Mouse (Mus musculus) adrenal gland, postnatal 10 days (tissue): ENCODE data around the gene Epha6. TPM values are rescaled to one million over a fixed set of nuclear protein-coding genes. Genes with fewer than 3 reads are reported as not detected.
"Not testable (repeated sequence)": the region's sequence is repeated elsewhere in the genome, so short reads cannot be mapped to it uniquely, and the experiment has no call there.

Source experiments
- DNase-seq: peaks from one replicate; pipeline ENCODE4 v3.0.0; 2021; ENCODE audit warnings: mixed read lengths
- total RNA-seq, 2 experiments: library from RNA; stranded (reverse); gene quantifications; 2 replicates each; pipeline ENCODE4 v1.2.3; 2021

Epha6 gene
- total RNA-seq, 2 experiments from 2014 or later, result not detected

DNA sequence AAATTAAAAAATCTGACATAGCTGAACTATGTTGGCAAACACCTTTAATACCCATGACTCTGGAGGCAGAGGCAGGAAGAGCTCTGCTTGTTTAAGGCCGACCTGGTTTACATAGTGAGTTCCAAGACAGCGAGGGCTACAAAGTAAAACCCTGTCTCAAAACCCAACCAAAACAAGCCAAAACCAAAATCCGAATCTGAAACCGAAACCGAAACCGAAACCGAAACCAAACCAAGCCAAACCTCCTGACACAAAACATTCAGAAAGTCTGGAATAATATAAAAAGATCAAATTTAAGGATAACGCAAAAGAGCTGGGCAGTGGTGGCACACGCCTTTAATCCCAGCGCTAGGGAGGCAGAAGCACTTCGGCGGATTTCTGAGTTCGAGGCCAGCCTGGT is 725.3 kb downstream of the Epha6 start:
- no peak for DNase-seq

DNA sequence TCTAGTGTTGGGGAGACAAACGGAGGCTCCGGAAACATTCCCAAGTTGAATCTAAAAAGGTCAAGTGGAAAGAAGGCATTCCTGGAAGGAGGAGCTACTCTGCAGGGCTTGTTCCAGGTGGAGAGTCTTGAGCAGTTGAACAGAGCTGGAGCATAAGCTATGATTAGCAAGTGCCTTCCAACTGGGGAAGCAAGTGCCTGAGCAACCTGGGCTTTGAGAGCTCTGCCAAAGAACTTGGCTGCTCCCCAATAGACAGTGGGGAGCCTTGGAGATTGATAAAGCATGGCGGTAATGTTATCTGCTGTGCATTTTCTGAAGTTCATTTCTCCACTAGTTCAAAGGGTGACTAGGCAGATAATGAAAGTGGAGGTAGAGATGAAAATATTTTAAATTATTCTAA is 733.5 kb downstream of the Epha6 start:
- DNase-seq, result no peak

DNA sequence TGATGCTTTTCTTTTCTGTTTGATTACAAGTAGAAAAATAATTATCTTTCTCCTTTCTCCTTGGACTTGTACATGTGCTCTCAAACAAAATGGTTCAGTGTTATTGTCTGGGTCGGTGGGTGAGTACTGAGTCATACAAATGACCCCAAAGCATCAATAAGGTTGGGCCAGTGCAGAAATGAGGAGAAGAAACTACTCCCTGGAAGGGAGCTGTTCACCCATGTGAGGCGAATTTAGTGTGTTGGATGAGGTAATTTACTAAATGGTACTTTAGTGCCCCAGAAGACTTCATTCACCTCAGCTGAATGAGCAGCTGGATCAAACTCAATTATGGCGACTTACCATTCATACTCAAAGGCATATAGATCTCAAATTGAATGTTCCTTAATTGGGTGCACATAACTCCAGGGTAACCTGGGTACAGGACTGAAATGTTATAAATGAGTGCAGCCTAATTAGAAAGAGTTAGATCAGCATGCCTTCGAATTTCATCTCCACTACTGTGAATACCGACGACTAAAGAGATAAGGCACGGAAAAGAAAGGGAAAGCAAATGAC is 751.1 kb downstream of the Epha6 start:
- no peak for DNase-seq

DNA sequence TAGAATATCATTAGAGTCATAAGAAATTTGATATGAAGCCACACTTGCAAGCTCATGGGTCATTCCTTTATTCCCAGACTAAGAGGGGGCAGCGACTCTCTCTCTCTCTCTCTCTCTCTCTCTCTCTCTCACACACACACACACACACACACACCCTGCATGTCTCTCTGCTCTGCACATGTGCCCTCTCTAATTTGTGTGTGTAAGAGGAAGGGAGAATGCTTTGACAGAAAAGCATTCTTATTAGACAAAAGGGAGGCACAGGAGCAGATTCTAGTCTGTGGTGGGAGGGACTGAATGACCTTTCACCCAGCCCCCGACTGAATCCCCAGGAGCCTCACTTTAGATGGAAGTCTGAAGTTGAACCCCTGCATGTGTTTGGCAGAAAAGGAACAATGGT is 752.6 kb downstream of the Epha6 start:
- no peak for DNase-seq

DNA sequence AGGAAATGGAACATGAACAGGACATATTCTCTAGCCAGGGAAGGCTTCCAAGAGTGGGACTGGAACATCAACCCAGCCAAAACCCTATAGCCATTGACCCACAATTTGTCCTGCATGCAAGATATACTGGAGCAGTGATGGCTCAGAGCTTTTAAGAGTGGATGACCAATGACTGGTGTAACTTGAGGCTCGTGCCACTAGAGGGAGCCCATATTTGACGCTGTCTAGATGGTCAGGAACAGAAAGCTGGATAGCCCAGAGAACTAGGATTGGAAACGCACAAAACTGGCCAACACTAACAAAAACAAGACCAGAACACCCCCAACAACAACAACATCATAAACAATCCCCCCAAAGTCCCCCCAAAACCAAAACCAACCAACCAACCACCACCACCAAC is 758.8 kb downstream of the Epha6 start:
- peak; percentile 63 for DNase-seq

DNA sequence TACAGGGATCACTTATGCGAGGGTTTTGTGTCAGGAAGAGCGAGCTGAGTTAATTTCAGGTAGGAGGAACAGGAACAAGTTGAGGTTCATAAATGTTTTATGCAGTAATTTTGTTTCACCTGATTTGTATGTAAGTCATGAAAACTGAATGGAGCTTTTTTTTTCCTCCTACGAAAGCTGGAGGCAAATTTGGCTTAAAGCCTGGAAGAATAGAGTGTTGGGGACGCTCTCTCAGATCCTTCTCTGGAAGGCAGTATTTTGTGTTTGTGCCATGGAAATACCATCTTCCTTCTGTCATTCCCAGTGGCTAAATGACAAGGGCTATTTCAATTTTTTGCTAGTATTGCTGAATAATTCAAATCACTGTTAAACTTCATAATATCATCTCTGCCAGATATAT is 768.6 kb downstream of the Epha6 start:
- DNase-seq, result no peak

DNA sequence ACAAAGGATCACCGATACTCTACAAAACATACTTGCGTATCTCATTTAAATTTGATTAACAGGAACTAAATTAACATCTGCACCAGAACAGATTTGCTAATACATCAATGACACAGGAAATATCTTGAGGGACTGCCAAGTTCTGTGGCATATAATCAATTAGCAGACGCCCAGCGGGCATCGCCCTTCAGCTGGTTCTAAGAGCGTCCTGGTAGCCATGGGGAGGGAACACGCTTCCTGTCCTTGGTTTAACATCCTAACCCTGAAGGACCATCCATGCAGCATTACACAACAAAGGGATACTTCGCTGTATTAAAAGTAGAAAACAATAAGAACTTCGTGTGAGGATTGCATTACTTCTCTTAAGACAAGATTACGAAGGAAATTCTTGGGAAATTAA is 769.0 kb downstream of the Epha6 start:
- DNase-seq, result no peak

DNA sequence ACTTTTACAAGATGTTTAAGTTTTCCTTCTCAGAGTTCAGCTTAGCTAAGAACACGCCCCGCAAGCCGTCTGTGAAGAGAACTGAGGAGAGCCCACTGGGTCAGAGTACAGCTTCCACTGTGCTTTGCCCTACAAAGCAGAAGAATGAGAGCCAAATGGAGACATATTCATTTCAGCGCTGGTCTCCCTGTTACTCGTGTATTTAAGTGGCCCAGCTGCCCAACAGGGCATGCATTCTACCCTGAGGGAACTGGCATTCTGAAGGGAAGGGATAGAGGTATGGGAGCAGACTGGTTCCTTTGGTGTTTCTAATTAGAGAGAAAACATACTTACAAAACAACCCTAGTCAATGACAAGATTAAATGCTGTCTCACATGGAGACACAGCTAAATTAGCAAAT is 772.9 kb downstream of the Epha6 start:
- no peak for DNase-seq

DNA sequence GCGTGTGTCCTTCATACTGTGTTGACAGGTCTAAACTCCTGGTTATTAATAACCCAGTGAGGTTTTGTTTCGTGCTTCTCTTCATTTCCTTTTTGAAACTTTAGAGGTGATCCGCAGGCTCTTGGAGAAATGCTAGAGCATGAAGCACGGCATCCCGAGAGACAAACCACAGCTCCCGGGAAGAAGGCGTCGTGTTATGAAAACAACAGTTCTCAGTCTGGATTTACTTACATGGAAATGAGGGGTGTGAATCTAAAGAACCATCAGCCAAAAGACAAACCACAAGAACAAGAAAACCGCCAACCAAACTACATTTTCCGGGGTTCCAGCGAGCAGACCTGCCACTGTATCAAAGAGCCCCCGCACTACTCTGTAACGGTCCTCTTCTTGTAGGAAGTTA is 775.7 kb downstream of the Epha6 start:
- no peak for DNase-seq

DNA sequence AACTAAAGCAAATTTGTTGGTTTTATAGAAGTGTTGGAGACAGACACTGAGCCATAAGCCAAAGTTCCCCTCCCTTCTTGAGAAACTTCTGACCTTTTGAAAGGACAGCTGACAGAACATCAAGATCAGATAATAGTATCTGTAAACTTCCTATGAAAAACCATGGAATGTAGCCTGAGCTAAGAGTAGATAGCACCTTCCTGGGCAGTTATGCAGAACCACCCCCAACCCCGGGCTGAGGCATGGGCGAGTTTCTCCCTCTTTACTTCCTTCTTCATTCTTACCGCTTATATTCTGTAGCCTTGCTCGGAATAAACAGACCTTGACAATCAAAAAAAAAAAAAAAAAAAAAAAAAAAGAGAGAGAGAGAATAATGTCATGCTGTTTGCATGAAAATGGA is 805.5 kb downstream of the Epha6 start:
- DNase-seq, result not testable (repeated sequence)

DNA sequence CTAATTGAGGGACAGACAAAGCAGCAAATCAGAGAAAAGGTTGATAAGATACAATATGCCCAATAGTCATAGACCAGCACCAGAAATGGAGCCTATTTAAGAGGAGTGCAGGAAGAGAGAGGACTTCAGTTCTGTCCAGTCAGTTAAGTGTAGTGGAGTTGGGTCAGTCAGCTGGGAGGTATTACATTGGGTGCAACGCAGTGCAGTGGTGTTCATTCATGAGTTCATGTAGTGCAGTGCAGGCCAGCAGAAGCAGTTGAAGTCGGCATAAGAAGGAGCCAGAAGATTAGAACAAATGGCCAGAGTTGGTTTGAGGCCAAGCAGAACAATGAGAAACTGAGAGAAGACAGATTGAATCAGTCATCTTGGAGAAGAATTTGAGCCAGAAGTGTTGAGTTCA is 833.0 kb downstream of the Epha6 start:
- no peak for DNase-seq

DNA sequence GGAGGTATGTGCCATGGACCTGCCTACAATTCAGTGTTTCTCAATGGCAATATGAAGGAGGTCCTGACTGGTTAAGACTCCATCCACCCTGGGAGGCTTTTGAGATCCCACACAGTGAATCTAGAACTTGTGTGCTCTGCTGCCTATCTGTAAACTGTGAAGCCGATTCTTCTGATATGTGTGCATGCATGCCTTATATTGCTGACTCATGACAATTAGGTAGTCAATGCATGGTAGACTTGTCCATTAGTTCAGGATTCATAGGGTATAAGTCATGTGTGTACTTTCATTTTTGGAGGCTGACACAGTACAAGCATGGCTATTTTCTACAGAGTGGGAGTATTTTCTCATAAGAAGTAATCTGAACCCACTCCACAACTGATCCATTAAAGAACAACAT is 834.9 kb downstream of the Epha6 start:
- DNase-seq, result no peak

DNA sequence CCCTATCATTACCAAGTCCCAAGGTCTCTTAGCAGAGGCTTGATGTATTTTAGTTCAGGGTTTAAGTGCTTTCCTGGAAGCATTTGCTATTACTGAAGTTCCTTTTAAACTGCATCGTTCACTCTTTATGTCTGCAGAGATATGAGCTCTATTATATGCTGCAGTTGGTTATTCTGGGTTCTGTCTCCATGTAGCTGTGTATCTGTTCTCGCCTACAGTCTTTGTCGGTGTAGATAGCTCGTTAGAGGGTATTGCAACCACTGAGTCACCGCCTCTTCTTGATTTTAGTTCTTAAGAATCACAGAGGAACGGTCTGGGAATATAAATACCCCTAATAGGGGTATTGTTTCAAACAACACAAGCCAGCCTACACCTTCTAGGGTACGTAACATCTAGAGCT is 835.4 kb downstream of the Epha6 start:
- no peak for DNase-seq

DNA sequence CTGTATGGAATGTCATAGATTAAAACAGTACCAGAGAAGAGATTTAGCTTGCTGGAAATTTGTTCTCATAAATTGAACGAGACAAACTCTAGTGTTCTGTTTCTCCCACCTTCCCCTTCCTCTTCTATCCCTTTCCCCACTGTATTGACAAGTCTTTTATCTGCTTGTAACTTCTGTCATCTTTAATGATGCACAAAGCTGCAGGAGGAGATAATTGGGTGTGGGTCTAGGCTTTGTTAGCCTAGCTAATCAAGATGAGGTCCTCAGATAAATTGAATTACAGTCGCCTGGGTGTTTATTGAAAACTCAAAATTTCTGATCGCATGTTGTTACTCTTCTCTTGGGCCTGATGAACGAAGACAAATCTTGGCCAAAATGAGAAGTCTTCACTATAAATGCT is 844.5 kb downstream of the Epha6 start:
- no peak for DNase-seq

DNA sequence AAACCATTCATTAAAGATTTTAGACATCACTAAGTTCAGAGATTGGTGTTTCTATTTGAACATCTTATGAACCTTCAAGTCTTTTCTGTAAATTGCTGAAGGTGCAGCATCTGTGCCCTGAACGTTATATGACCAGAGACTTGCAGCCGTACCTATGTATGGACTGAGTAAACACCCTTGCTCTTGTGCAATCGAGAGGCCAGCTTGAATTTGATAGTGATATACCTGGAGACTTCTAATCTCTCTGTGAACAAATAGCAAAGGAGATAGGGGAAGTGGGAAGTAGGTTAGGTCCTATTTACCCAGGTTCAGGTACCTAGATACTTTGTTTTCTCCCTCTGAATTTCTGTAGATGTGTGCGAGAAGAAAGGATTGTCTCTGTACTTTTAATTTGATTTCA is 854.4 kb downstream of the Epha6 start:
- no peak for DNase-seq

DNA sequence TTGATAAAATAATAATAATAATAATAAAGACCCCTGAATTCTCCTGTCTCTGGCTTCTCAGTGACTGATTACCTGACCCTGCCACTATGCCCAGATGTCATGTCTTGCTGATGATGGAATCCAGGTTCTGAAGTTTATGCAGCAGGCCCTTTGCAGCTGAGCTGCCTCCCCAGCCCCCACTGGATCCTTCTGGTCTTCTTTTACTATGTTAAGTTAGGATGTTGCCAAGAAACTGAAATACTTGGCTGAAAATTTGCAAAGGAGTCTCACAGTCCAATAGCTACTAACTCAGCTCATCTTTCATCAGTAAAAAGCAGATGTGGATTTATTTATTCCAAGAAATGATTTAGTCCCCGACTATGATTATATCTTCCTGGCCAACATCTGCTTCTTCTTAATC is 861.7 kb downstream of the Epha6 start:
- no peak for DNase-seq

DNA sequence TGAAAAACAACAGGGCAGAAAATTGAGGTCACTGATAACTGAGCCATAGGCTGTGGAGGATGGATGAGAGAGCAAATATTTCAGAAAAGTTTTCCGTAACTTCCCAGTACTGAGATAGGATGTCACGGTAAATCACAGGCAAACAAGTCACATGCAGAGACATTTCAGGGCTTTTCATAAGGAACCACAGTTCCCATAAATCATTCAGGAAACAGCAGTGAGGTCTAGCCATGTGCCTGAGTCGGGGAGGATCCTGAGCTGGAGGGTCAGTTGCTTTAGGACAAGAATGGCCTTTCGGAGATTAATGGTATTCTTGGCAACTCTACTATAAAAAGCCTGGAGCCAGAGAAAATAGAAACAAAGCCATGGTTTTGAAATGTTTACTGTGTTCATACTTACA is 889.8 kb downstream of the Epha6 start:
- no peak for DNase-seq

DNA sequence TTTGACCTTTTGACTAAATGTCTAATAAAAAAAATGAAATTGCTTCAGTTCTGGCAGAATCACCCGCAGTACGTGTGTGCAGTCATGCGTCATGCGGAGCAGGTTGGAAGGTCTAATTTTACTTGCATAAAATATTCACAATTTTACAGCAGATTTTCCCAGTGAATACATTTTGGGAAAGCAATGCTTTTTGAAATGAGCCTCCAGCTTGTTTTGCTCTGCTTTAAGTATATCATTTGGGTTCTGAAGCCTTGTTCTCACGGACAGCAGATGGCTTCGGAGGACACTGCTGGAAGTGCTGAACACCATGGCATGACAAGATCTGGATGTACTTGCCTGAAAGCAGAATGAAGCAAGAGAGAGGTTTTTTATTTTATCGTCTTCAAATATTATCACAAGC is 912.1 kb downstream of the Epha6 start:
- no peak for DNase-seq

DNA sequence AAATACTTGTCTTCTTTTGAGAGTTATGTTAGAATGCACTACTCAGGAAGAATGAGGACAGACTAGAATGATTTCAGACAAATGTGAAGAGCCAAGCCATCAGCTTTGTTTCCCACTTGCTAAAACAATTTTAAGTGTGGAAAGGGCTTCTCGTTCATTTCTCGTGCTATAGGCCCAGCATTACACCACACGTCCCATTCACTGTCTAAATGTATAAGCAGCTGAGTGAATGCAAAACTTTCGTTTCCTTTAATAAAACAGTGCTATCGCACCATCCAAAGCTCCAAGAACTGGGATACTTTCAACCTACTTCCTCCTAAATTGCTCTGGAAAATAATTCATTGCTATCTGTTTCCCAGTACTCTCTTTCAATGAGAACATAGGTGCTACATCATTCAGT is 916.2 kb downstream of the Epha6 start:
- no peak for DNase-seq

DNA sequence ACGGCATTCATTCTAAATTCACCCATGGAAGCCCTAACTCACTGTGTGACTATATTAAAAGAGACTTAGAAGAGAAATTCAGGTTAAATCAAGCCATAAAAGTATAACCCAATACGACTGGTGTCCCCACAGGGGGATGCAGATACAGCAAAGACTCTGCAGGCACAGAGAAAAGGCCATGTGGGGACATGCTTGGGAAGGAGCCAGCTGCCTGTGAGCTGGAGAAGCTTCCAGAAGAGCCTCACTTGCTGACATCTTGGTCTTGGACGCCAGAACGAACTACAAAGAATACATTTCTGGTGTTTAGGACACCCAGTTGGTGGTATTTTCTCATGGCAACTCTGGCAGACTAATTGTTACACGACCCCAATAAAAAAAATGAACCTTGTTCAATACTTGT is 920.2 kb downstream of the Epha6 start:
- DNase-seq, result no peak

DNA sequence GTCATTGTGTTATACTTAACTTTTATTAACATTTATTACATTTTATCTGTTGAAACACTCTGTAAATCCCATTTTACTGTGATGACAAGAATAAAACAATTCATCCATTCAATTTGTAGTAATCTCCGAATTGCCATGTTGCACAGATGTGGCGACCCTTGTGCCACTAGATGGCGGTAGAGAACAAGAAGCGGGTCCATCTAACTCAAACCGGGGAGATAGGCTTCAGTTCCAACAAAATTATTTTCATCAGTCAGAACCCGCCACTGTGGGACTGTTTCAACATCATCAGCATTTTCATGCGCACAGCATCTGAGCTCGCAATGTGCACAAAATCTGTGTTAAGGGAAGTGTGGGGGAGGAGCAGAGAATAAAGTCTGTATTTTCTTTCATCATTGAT is 921.9 kb downstream of the Epha6 start:
- peak; percentile 82 for DNase-seq

DNA sequence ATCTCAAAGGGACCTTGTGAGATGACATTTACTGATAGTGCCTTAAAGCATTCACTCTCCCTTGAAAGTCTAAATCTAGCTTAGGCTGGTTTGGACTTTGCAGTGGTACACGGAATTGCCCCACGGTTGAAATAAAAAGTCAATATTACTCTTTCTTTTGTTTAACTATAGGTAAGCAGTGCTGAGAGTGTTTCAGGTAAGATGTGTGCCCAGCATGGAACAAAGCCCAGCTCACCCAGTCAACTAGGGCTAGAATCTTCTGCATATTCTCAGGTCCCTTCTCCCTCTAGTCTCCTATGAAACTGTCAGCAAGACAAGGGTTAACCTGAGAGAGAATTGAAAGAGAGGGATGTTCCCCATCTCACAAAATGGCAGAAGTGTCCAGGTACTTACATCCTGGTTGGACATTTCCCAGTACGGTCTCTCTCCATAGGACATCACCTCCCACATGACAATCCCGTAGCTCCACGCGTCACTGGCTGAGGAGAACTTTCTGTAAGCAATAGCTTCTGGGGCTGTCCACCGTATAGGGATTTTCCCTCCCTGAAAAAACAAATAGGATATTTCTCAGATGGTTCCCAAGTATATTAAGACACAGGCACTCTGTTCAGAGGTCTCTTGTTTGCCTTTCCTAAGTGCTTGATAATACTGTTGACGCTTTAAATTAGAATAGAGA is 923.0 kb downstream of the Epha6 start:
- DNase-seq, result no peak

DNA sequence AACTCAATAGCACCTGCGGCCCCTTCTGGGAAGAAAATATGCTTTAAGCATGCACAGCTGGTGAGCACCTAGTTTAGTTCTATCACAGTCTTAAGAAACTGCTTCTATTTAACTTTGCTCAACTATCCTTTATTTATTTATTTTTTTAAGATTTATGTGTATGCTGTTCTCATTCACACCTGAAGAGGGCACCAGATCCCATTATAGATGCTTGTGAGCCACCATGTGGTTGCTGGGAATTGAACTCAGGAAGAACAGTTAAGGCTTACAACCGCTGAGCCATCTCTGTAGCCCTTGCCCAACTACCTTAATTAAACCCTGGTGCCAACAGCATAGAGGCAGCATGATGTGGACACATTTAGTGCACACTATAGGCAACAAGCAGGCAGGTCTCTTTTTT is 938.4 kb downstream of the Epha6 start:
- DNase-seq, result no peak

DNA sequence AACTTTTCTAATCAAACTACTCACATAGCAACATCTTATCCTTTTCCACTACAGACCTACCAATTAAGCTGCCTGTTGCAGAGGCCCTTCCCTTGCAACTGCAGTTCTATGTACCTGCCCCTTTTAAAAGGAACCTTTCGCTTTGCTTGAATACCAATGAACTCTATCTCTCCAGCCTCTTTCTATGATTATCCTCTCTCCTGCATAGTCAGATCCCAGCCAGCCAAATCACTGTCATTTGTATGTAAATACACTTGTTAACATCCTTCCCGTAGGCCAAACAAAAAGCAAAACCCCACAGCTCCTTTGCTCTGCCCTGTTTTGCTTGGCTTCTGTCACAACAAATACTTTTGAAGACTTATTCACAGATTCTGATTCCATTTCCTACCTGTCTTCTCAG is 961.6 kb downstream of the Epha6 start:
- no peak for DNase-seq

DNA sequence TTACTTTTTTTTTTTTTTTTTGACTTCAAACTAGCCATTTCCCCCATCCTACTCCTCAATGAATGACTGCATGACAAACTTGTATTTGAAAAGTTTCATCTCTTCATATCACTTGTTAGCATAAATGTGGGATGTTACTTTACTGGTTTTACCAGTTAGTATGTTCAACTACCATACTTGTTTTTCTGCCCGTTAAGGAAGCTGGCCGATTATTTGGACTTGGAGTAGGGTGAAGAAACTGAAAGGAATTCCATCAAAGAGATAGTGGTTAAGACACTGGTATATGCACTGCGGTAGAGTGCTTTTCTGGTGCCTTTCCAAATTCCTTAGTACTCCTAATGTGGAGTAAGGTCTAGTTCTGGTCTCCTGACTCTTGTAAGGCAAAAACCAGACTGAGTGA is 965.3 kb downstream of the Epha6 start:
- no peak for DNase-seq
